Mouse (Mus musculus) lung, embryonic 14.5 days (tissue): Measurements from ENCODE around the gene Grap. TPM values are rescaled to one million over a fixed set of nuclear protein-coding genes. Genes with fewer than 3 reads are reported as not detected.
A peak's percentile ranks its signal among the peaks of the same experiment; 100 is the strongest.

Experiments used
- ATAC-seq: fragments of 200-750 bp; cut with Nextera tagmentation; 2 replicates; pipeline ENCODE4 v1.8.0; 2017; ENCODE audit warnings: mild to moderate bottlenecking, moderate TSS enrichment, moderate library complexity; ENCODE audit not compliant: insufficient read depth
- DNase-seq: peaks from one replicate; pipeline ENCODE4 v3.0.0-alpha.2; 2015
- H3K27ac ChIP-seq: fragments of 300-500 bp; sonication (generic); 2 replicates; pipeline ENCODE4 v1.5.1; 2014; ENCODE audit warnings: low read depth, mild to moderate bottlenecking, moderate library complexity
- H3K27me3 ChIP-seq: fragments of 300-500 bp; sonication (generic); 2 replicates; pipeline ENCODE4 v1.6.1; 2014; ENCODE audit warnings: low read length, control low read depth; ENCODE audit not compliant: insufficient read depth
- H3K36me3 ChIP-seq: fragments of 300-500 bp; sonication (generic); 2 replicates; pipeline ENCODE4 v1.6.1; 2014; ENCODE audit warnings: control low read depth; ENCODE audit not compliant: insufficient read depth
- H3K4me1 ChIP-seq: fragments of 300-500 bp; sonication (generic); 2 replicates; pipeline ENCODE4 v1.6.1; 2014; ENCODE audit warnings: antibody characterized with exemption, control low read depth; ENCODE audit not compliant: insufficient read depth
- H3K4me2 ChIP-seq: fragments of 300-500 bp; sonication (generic); 2 replicates; pipeline ENCODE4 v1.6.1; 2014; ENCODE audit warnings: mild to moderate bottlenecking
- H3K4me3 ChIP-seq: fragments of 300-500 bp; sonication (generic); 2 replicates; pipeline ENCODE4 v1.5.1; 2014; ENCODE audit warnings: low read depth, low read length
- H3K9ac ChIP-seq: fragments of 300-500 bp; sonication (generic); 2 replicates; pipeline ENCODE4 v1.6.1; 2014
- H3K9me3 ChIP-seq: fragments of 300-500 bp; sonication (generic); 2 replicates; pipeline ENCODE4 v1.6.1; 2016; ENCODE audit warnings: low read depth, low read length, control low read depth
- CTCF ChIP-seq: IDR thresholded peaks from 2 replicates; pipeline ENCODE4 v1.5.1; 2016; ENCODE audit warnings: antibody characterized with exemption, low read depth
- WGBS: fragments of 180-500 bp; shearing (Covaris S2); extraction: QIAGEN DNeasy Blood & Tissue Kit; methylation state at CpG from one replicate; pipeline ENCODE4 v1.1.7; 2014; 5-methylcytosine and 5-hydroxymethylcytosine counted together
- polyA plus RNA-seq: library from polyadenylated mRNA; unstranded; fragments of >200 nt; fragmentation: Nextera tagmentation; extraction: Ambion mirVana; gene quantifications from 2 replicates; pipeline ENCODE4 v1.2.1, GENCODE M21; 2014

Gene Grap
- polyA plus RNA-seq, 1 experiment from 2014 or later, result 29.5 TPM

GRCm38 (mm10) chr11:61665991-61666799 is 13.1 kb downstream of the Grap start:
- Histone ChIP-seq H3K36me3 (no peaks in the 10 kb centered on the region), H3K27ac (no peak overlapping the region), H3K9ac (no peak overlapping the region), H3K4me1 (peaks cover 2% of the 10 kb centered on the region; the same call in 1 of the 2 replicates), H3K9me3 (no peaks in the 10 kb centered on the region), H3K4me2 (no peak overlapping the region), H3K27me3 (no peaks in the 10 kb centered on the region), H3K4me3 (no peak overlapping the region)
- DNase-seq (peak; percentile 79), ATAC-seq (peak; percentile 57; the same call in 1 of the 2 replicates)
- WGBS, result 41% methylated on average over 7 of the region's 7 CpGs
- TF ChIP-seq CTCF, result peak; percentile 89

- Histone ChIP-seq H3K4me3 (no peak overlapping the region), H3K9me3 (no peaks in the 10 kb centered on the region), H3K4me1 (peaks cover 2% of the 10 kb centered on the region; the same call in 1 of the 2 replicates), H3K36me3 (no peaks in the 10 kb centered on the region), H3K27me3 (no peaks in the 10 kb centered on the region), H3K4me2 (no peak overlapping the region), H3K27ac (no peak overlapping the region), H3K9ac (no peak overlapping the region)
- WGBS, result 77% methylated on average over 5 of the region's 5 CpGs
- DNase-seq, result no peak
- ATAC-seq, result no peak
- TF ChIP-seq CTCF, result no peak
Observed at GRCm38 (mm10) chr11:61667248-61667647, 14.2 kb downstream of the Grap start.

GRCm38 (mm10) chr11:61667782-61668181 is 14.7 kb downstream of the Grap start:
- no peak for TF ChIP-seq CTCF
- Histone ChIP-seq H3K27ac (no peak overlapping the region), H3K4me1 (0 out of 2 replicates have a peak, but pooled peaks cover 2% of the 10 kb centered on the region), H3K4me2 (no peak overlapping the region), H3K9ac (no peak overlapping the region), H3K36me3 (no peaks in the 10 kb centered on the region), H3K4me3 (no peak overlapping the region), H3K27me3 (no peaks in the 10 kb centered on the region), H3K9me3 (no peaks in the 10 kb centered on the region)
- WGBS, result 63% methylated on average over 5 of the region's 5 CpGs
- no peak for ATAC-seq
- no peak for DNase-seq

- H3K9ac ChIP-seq, result no peak overlapping the region
- no peak for ATAC-seq
- no peaks in the 10 kb centered on the region for H3K36me3 ChIP-seq
- DNase-seq, result no peak
- no peak overlapping the region for H3K27ac ChIP-seq
- H3K27me3 ChIP-seq, result no peaks in the 10 kb centered on the region
- TF ChIP-seq CTCF, result no peak
- no peak overlapping the region for H3K4me2 ChIP-seq
- H3K4me3 ChIP-seq, result no peak overlapping the region
- WGBS, result 46% methylated on average over 14 of the region's 14 CpGs
- peaks cover 11% of the 10 kb centered on the region for H3K4me1 ChIP-seq
- no peaks in the 10 kb centered on the region for H3K9me3 ChIP-seq
Observed at GRCm38 (mm10) chr11:61669492-61670490, 16.7 kb downstream of the Grap start.

- H3K4me2 ChIP-seq, result no peak overlapping the region
- no peaks in the 10 kb centered on the region for H3K36me3 ChIP-seq
- no peaks in the 10 kb centered on the region for H3K27me3 ChIP-seq
- H3K9ac ChIP-seq, result no peak overlapping the region
- no peak overlapping the region for H3K27ac ChIP-seq
- ATAC-seq, result 0 out of 2 replicates have a peak, but pooled peaks have one; percentile 14
- no peak for DNase-seq
- TF ChIP-seq CTCF, result no peak
- 58% methylated on average over 19 of the region's 19 CpGs for WGBS
- no peaks in the 10 kb centered on the region for H3K9me3 ChIP-seq
- no peak overlapping the region for H3K4me3 ChIP-seq
- H3K4me1 ChIP-seq, result peaks cover 15% of the 10 kb centered on the region
Observed at GRCm38 (mm10) chr11:61671781-61672383, 18.8 kb downstream of the Grap start.

- TF ChIP-seq CTCF, result peak; percentile 51
- DNase-seq, result no peak
- 44% methylated on average over 8 of the region's 8 CpGs for WGBS
Observed at GRCm38 (mm10) chr11:61673686-61674085, 20.6 kb downstream of the Grap start.

More at GRCm38 (mm10) chr11:61673686-61674085, 20.6 kb downstream of the Grap start:
- Histone ChIP-seq H3K27me3 (no peaks in the 10 kb centered on the region), H3K4me1 (peaks cover 15% of the 10 kb centered on the region), H3K4me3 (no peak overlapping the region), H3K9ac (no peak overlapping the region), H3K27ac (no peak overlapping the region), H3K36me3 (no peaks in the 10 kb centered on the region), H3K9me3 (no peaks in the 10 kb centered on the region), H3K4me2 (no peak overlapping the region)
- ATAC-seq, result no peak
